Mouse (Mus musculus) T-helper 17 cell (primary cell): ENCODE data around the gene Gm28374.
"Not testable (repeated sequence)": the region's sequence is repeated elsewhere in the genome, so short reads cannot be mapped to it uniquely, and the experiment has no call there.

ENCODE experiments used
- in situ Hi-C, 2 experiments: fragments of 300-600 bp; cut with MboI, MseI; formaldehyde crosslinking; loops; 1 replicate in 1 of 2; 2 replicates in 1 of 2; pipeline ENCODE4 v1.15.1; 2025; ENCODE audit warnings: high pct_unique_total_duplicates in 2 of 2

The Gm28374 gene

GRCm38 (mm10) chr19:6057313-6058096 is 24.6 kb downstream of the Gm28374 start, which contains the start of the genes Mrpl49 and Fau:
Gene Mrpl49, minus strand, starts transcription at chr19:6057785.
Gene Fau, plus strand, starts transcription at chr19:6057844.
- in situ Hi-C loops = no loop called here

GRCm38 (mm10) chr19:6056696-6057095 is 25.4 kb downstream of the Gm28374 start:
- in situ Hi-C loops = no loop called here

GRCm38 (mm10) chr19:6054296-6054695 is 27.8 kb downstream of the Gm28374 start:
- in situ Hi-C loops = no loop called here

- in situ Hi-C loops = no loop called here
These were observed 29.5 kb downstream of the Gm28374 start for GRCm38 (mm10) chr19:6052516-6052915.

- in situ Hi-C loops = no loop called here
These were observed 33.2 kb downstream of the Gm28374 start for GRCm38 (mm10) chr19:6048681-6049410.

GRCm38 (mm10) chr19:6047899-6048166 is 34.2 kb downstream of the Gm28374 start:
- in situ Hi-C loops = no loop called here

GRCm38 (mm10) chr19:6047154-6047898 is 34.7 kb downstream of the Gm28374 start:
- in situ Hi-C loops = no loop called here

GRCm38 (mm10) chr19:6046294-6047153 is 35.5 kb downstream of the Gm28374 start, which contains the start of gene Syvn1:
Gene Syvn1, plus strand, starts transcription at chr19:6046576.
- in situ Hi-C loops = no loop called here

- in situ Hi-C loops = no loop called here
These were observed 36.4 kb downstream of the Gm28374 start for GRCm38 (mm10) chr19:6045366-6046293.

GRCm38 (mm10) chr19:6044102-6044501 is 38.0 kb downstream of the Gm28374 start:
- in situ Hi-C loops = not testable (repeated sequence)

GRCm38 (mm10) chr19:6042293-6042692 is 39.8 kb downstream of the Gm28374 start:
- in situ Hi-C loops = no loop called here

GRCm38 (mm10) chr19:6040002-6040401 is 42.1 kb downstream of the Gm28374 start:
- in situ Hi-C loops = no loop called here

GRCm38 (mm10) chr19:6038326-6038725 is 43.7 kb downstream of the Gm28374 start:
- in situ Hi-C loops = loop anchor here in 1 of 2 experiments (5.0 to 10.0 kb wide), 2 partner anchors 71 to 796 kb away; no protein-coding TSS in a partner anchor

GRCm38 (mm10) chr19:6037695-6038094 is 44.4 kb downstream of the Gm28374 start:
- in situ Hi-C loops = loop anchor here in 1 of 2 experiments (5.0 to 10.0 kb wide), 2 partner anchors 70 to 797 kb away; no protein-coding TSS in a partner anchor

GRCm38 (mm10) chr19:6035966-6036585 is 46.0 kb downstream of the Gm28374 start:
- in situ Hi-C loops = loop anchor here in 1 of 2 experiments (5.0 to 10.0 kb wide), 2 partner anchors 69 to 799 kb away; no protein-coding TSS in a partner anchor

- in situ Hi-C loops = loop anchor here in 1 of 2 experiments (10.0 kb wide), 1 partner anchor 804 kb away; no protein-coding TSS in a partner anchor
These were observed 51.4 kb downstream of the Gm28374 start for GRCm38 (mm10) chr19:6030520-6031280.

- in situ Hi-C loops = no loop called here
These were observed 52.6 kb downstream of the Gm28374 start for GRCm38 (mm10) chr19:6029426-6029825.

- in situ Hi-C loops = no loop called here
These were observed 53.1 kb downstream of the Gm28374 start for GRCm38 (mm10) chr19:6028991-6029390.
